Comparison of ENCODE assay signal across 8 mouse cellular contexts in genomic region chr1:171193093-171193840, GRCm38 (mm10). TPM values are rescaled to one million over a fixed set of nuclear protein-coding genes. Genes with fewer than 3 reads are reported as not detected.
A peak's percentile ranks its signal among the peaks of the same experiment; 100 is the strongest.
DNase-seq lines count a peak whose midpoint lies in the region; ATAC-seq and TF ChIP-seq lines count a peak whose summit lies in the region.

No protein-coding gene starts in this region.

- peaks cover 52% of the 10 kb centered on the region for H3K4me1 ChIP-seq in forebrain, embryonic 12.5 days
- no peaks in the 10 kb centered on the region; the same call in 1 of the 2 replicates for H3K4me1 ChIP-seq in intestine, postnatal 0 days (replicated peaks; ENCODE audit: control insufficient read depth, insufficient read depth, low read length)
- H3K4me1 ChIP-seq in olfactory bulb, adult 2 months (ENCODE audit: control insufficient read depth, insufficient read depth, low read length), result peaks cover 20% of the 10 kb centered on the region
- H3K4me1 ChIP-seq in thymus, adult 2 months (replicated peaks; ENCODE audit: control insufficient read depth, insufficient read depth, low read length), result no peaks in the 10 kb centered on the region

- WGBS in forebrain, embryonic 12.5 days, result 3% methylated on average over 18 of the region's 18 CpGs
- 9% methylated on average over 18 of the region's 18 CpGs for WGBS in intestine, postnatal 0 days
- 4% methylated on average over 18 of the region's 18 CpGs for WGBS in olfactory bulb, adult 2 months
- whole genome bisulfite sequencing in thymus, adult 2 months, result 83% methylated on average over 18 of the region's 18 CpGs

- no peaks in the 10 kb centered on the region for H3K9me3 ChIP-seq in forebrain, embryonic 12.5 days
- no peaks in the 10 kb centered on the region for H3K9me3 ChIP-seq in intestine, postnatal 0 days (ENCODE audit: control insufficient read depth)

- peak overlapping the region; percentile 26 for H3K4me3 ChIP-seq in layer of hippocampus, adult 2 months
- H3K4me3 ChIP-seq in forebrain, embryonic 12.5 days (replicated peaks), result peak overlapping the region; percentile 22
- no peak overlapping the region for H3K4me3 ChIP-seq in intestine, postnatal 0 days (ENCODE audit: low read depth, low read length)
- H3K4me3 ChIP-seq in olfactory bulb, adult 2 months (ENCODE audit: insufficient read depth, low read depth, low read length), result peak overlapping the region; percentile 68
- no peak overlapping the region for H3K4me3 ChIP-seq in thymus, adult 2 months (ENCODE audit: control insufficient read depth, insufficient read depth, low read length)

- H3K4me2 ChIP-seq in forebrain, embryonic 12.5 days, result peak overlapping the region; percentile 42
- H3K4me2 ChIP-seq in intestine, postnatal 0 days (replicated peaks; ENCODE audit: low read depth), result peak overlapping the region; percentile 44

- H3K36me3 ChIP-seq in forebrain, embryonic 12.5 days (replicated peaks), result no peaks in the 10 kb centered on the region
- no peaks in the 10 kb centered on the region for H3K36me3 ChIP-seq in intestine, postnatal 0 days (ENCODE audit: control insufficient read depth, insufficient read depth)
- H3K36me3 ChIP-seq in thymus, adult 2 months (ENCODE audit: control insufficient read depth, insufficient read depth, low read length), result no peaks in the 10 kb centered on the region

- peaks cover 70% of the 10 kb centered on the region for H3K27me3 ChIP-seq in forebrain, embryonic 12.5 days
- H3K27me3 ChIP-seq in intestine, postnatal 0 days (replicated peaks; ENCODE audit: control insufficient read depth, insufficient read depth, low read length), result peaks cover 27% of the 10 kb centered on the region
- peaks cover 13% of the 10 kb centered on the region for H3K27me3 ChIP-seq in thymus, adult 2 months (ENCODE audit: control insufficient read depth, insufficient read depth, low read length)

- no peak for DNase-seq in layer of hippocampus, adult 2 months (ENCODE audit: low spot score in 2 of 2)
- no peak for DNase-seq in layer of hippocampus, postnatal 36 days
- DNase-seq in spleen, postnatal 10 days (ENCODE audit: low spot score in 2 of 2), result no peak
- no peak for DNase-seq in thymus, adult 2 months
- no peak for DNase-seq in layer of hippocampus, adult 9-10 months (ENCODE audit: low spot score)

- TF ChIP-seq CTCF in layer of hippocampus, adult 2 months (conservative IDR thresholded peaks at IDR 0.05), result no peak
- TF ChIP-seq CTCF in intestine, postnatal 0 days (IDR thresholded peaks at IDR 0.05; ENCODE audit: low read depth), result no peak
- TF ChIP-seq CTCF in olfactory bulb, adult 2 months (IDR thresholded peaks at IDR 0.05; ENCODE audit: insufficient read depth, low read depth, low read length), result no peak
- TF ChIP-seq CTCF in thymus, adult 2 months (IDR thresholded peaks at IDR 0.05; ENCODE audit: borderline replicate concordance, control insufficient read depth, extremely low read depth, insufficient read depth, low read length, poor library complexity), result no peak

- no peak for TF ChIP-seq POLR2A in olfactory bulb, adult 2 months (IDR thresholded peaks at IDR 0.05; ENCODE audit: insufficient read depth, low read depth, low read length)
- TF ChIP-seq POLR2A in thymus, adult 2 months (IDR thresholded peaks at IDR 0.05; ENCODE audit: control insufficient read depth, extremely low read depth, insufficient read depth, low read length, poor library complexity), result no peak

- peak; percentile 60; the same call in 1 of the 2 replicates for ATAC-seq in forebrain, embryonic 12.5 days (ENCODE audit: low FRiP score)
- ATAC-seq in intestine, postnatal 0 days, result no peak

- peak overlapping the region; percentile 51; the same call in 1 of the 2 replicates for H3K27ac ChIP-seq in layer of hippocampus, adult 2 months
- 0 out of 2 replicates have a peak overlapping the region, but pooled peaks have one; percentile 14 for H3K27ac ChIP-seq in forebrain, embryonic 12.5 days
- no peak overlapping the region for H3K27ac ChIP-seq in intestine, postnatal 0 days (ENCODE audit: low read depth, low read length)
- peak overlapping the region; percentile 99 for H3K27ac ChIP-seq in olfactory bulb, adult 2 months (ENCODE audit: insufficient read depth, low read depth, low read length)
- no peak overlapping the region for H3K27ac ChIP-seq in thymus, adult 2 months (ENCODE audit: control insufficient read depth, insufficient read depth, low read length)

- peak overlapping the region; percentile 29; the same call in 1 of the 2 replicates for H3K9ac ChIP-seq in forebrain, embryonic 12.5 days
- no peak overlapping the region for H3K9ac ChIP-seq in intestine, postnatal 0 days (ENCODE audit: low read depth, low read length)

RNA-seq across cellular contexts. Expression of gene Pcp4l1, which starts 2.8 kb away (rescaled TPM):
- total RNA-seq in layer of hippocampus, adult 2 months (2021), result 10 to 100 TPM; 40.4 to 40.9 TPM
- 10 to 100 TPM; 39.4 to 42.3 TPM for total RNA-seq in layer of hippocampus, postnatal 36 days (2021)
- 6.7 and 7.0 TPM in 2 replicates for polyA plus RNA-seq in forebrain, embryonic 12.5 days (2016; fragmentation: Nextera tagmentation; extraction: Ambion mirVana)
- 29.1 and 29.9 TPM in 2 replicates for polyA plus RNA-seq in intestine, postnatal 0 days (2015; fragmentation: Nextera tagmentation; extraction: Ambion mirVana)
- polyA plus RNA-seq in olfactory bulb, adult 2 months (2012; ENCODE audit: insufficient read depth, insufficient read length, low replicate concordance, missing spikeins), result 326 and 491 TPM in 2 replicates
- polyA plus RNA-seq in thymus, adult 2 months (2012; rRNA removed), result 4.7 and 7.3 TPM in 2 replicates

RNA-seq across cellular contexts. Expression of gene Nr1i3, which starts 20.5 kb away (rescaled TPM):
- under 1 TPM in 1 of 2 experiments, not detected in 1; 0.15 TPM for total RNA-seq in layer of hippocampus, adult 2 months (2021)
- under 1 TPM; 0.20 to 0.25 TPM for total RNA-seq in layer of hippocampus, postnatal 36 days (2021)
- 0.22 and 0.23 TPM in 2 replicates for polyA plus RNA-seq in forebrain, embryonic 12.5 days (2016; fragmentation: Nextera tagmentation; extraction: Ambion mirVana)
- polyA plus RNA-seq in intestine, postnatal 0 days (2015; fragmentation: Nextera tagmentation; extraction: Ambion mirVana), result 30.9 and 38.9 TPM in 2 replicates
- not detected in 2 replicates for polyA plus RNA-seq in olfactory bulb, adult 2 months (2012; ENCODE audit: insufficient read depth, insufficient read length, low replicate concordance, missing spikeins)
- polyA plus RNA-seq in thymus, adult 2 months (2012; rRNA removed), result 0.08 and 0.43 TPM in 2 replicates

RNA-seq across cellular contexts. Expression of gene Tomm40l, which starts 29.0 kb away (rescaled TPM):
- 10 to 100 TPM; 70.8 to 76.7 TPM for total RNA-seq in layer of hippocampus, adult 2 months (2021)
- total RNA-seq in layer of hippocampus, postnatal 36 days (2021), result 10 to 100 TPM; 72.4 to 80.2 TPM
- 29.4 and 31.6 TPM in 2 replicates for polyA plus RNA-seq in forebrain, embryonic 12.5 days (2016; fragmentation: Nextera tagmentation; extraction: Ambion mirVana)
- 14.7 and 16.5 TPM in 2 replicates for polyA plus RNA-seq in intestine, postnatal 0 days (2015; fragmentation: Nextera tagmentation; extraction: Ambion mirVana)
- polyA plus RNA-seq in olfactory bulb, adult 2 months (2012; ENCODE audit: insufficient read depth, insufficient read length, low replicate concordance, missing spikeins), result not detected in 2 replicates
- 34.7 and 34.9 TPM in 2 replicates for polyA plus RNA-seq in thymus, adult 2 months (2012; rRNA removed)

RNA-seq across cellular contexts. Expression of gene Apoa2, which starts 31.6 kb away (rescaled TPM):
- 1 to 10 TPM; 1.2 to 1.9 TPM for total RNA-seq in layer of hippocampus, adult 2 months (2021)
- total RNA-seq in layer of hippocampus, postnatal 36 days (2021), result 1 to 10 TPM in 1 of 2 experiments, not detected in 1; 1.2 TPM
- polyA plus RNA-seq in forebrain, embryonic 12.5 days (2016; fragmentation: Nextera tagmentation; extraction: Ambion mirVana), result 1.5 and 2.6 TPM in 2 replicates
- 9.2 and 14.1 TPM in 2 replicates for polyA plus RNA-seq in intestine, postnatal 0 days (2015; fragmentation: Nextera tagmentation; extraction: Ambion mirVana)
- polyA plus RNA-seq in olfactory bulb, adult 2 months (2012; ENCODE audit: insufficient read depth, insufficient read length, low replicate concordance, missing spikeins), result not detected in 2 replicates
- 1.8 and 49.4 TPM in 2 replicates for polyA plus RNA-seq in thymus, adult 2 months (2012; rRNA removed)

RNA-seq across cellular contexts. Expression of gene Fcer1g, which starts 40.9 kb away (rescaled TPM):
- 10 to 100 TPM; 14.9 to 17.2 TPM for total RNA-seq in layer of hippocampus, adult 2 months (2021)
- total RNA-seq in layer of hippocampus, postnatal 36 days (2021), result 10 to 100 TPM; 13.5 to 15.2 TPM
- polyA plus RNA-seq in forebrain, embryonic 12.5 days (2016; fragmentation: Nextera tagmentation; extraction: Ambion mirVana), result 12.6 and 15.3 TPM in 2 replicates
- 47.7 and 54.0 TPM in 2 replicates for polyA plus RNA-seq in intestine, postnatal 0 days (2015; fragmentation: Nextera tagmentation; extraction: Ambion mirVana)
- not detected in 2 replicates for polyA plus RNA-seq in olfactory bulb, adult 2 months (2012; ENCODE audit: insufficient read depth, insufficient read length, low replicate concordance, missing spikeins)
- polyA plus RNA-seq in thymus, adult 2 months (2012; rRNA removed), result 127 and 138 TPM in 2 replicates

Comparison
In these comparisons a context has a peak if more than half of its experiments do, and no peak if none do; other contexts are left out.
1. H3K27ac ChIP-seq: peak in layer of hippocampus, adult 2 months (single experiment), forebrain, embryonic 12.5 days (single experiment) and olfactory bulb, adult 2 months (single experiment); none in intestine, postnatal 0 days (single experiment) and thymus, adult 2 months (single experiment).
2. H3K4me3 ChIP-seq: peak in layer of hippocampus, adult 2 months (single experiment), forebrain, embryonic 12.5 days (single experiment) and olfactory bulb, adult 2 months (single experiment); none in intestine, postnatal 0 days (single experiment) and thymus, adult 2 months (single experiment).
3. RNA of gene Pcp4l1, which starts 2.8 kb away (polyA plus RNA-seq): 326 to 491 TPM in olfactory bulb, adult 2 months; 29.1 to 29.9 TPM in intestine, postnatal 0 days, 4.7 to 7.3 TPM in thymus, adult 2 months and 6.7 to 7.0 TPM in forebrain, embryonic 12.5 days; every median in the first group is over 10 times any median in the second.
4. RNA of gene Nr1i3, which starts 20.5 kb away (polyA plus RNA-seq): 30.9 to 38.9 TPM in intestine, postnatal 0 days; 0.22 to 0.23 TPM in forebrain, embryonic 12.5 days, 0.08 to 0.43 TPM in thymus, adult 2 months and not detected in olfactory bulb, adult 2 months; every median in the first group is over 10 times any median in the second.